Mouse (Mus musculus) forebrain, embryonic 12.5 days (tissue): Measurements from ENCODE around the gene Nell2. TPM values are rescaled to one million over a fixed set of nuclear protein-coding genes. Genes with fewer than 3 reads are reported as not detected.

Experiments used
- ATAC-seq: fragments of 200-750 bp; cut with Nextera tagmentation; 2 replicates; pipeline ENCODE4 v1.8.0; 2017; ENCODE audit warnings: moderate TSS enrichment; ENCODE audit not compliant: low FRiP score
- H3K27ac ChIP-seq: fragments of 300-500 bp; sonication (generic); 2 replicates; pipeline ENCODE4 v1.5.1; 2016; ENCODE audit warnings: mild to moderate bottlenecking
- H3K27me3 ChIP-seq: fragments of 300-500 bp; sonication (generic); 2 replicates; pipeline ENCODE4 v1.6.1; 2016; ENCODE audit warnings: mild to moderate bottlenecking
- H3K36me3 ChIP-seq: fragments of 300-500 bp; sonication (generic); replicated peaks from 2 replicates; pipeline ENCODE4 v1.6.1; 2016; ENCODE audit warnings: mild to moderate bottlenecking
- H3K4me1 ChIP-seq: fragments of 300-500 bp; sonication (generic); 2 replicates; pipeline ENCODE4 v1.6.1; 2016
- H3K4me2 ChIP-seq: fragments of 300-500 bp; sonication (generic); 2 replicates; pipeline ENCODE4 v1.6.1; 2016; ENCODE audit warnings: mild to moderate bottlenecking, moderate library complexity
- H3K4me3 ChIP-seq: fragments of 300-500 bp; sonication (generic); replicated peaks from 2 replicates; pipeline ENCODE4 v1.5.1; 2016; ENCODE audit warnings: mild to moderate bottlenecking
- H3K9ac ChIP-seq: fragments of 300-500 bp; sonication (generic); 2 replicates; pipeline ENCODE4 v1.6.1; 2016; ENCODE audit warnings: mild to moderate bottlenecking
- H3K9me3 ChIP-seq: fragments of 300-500 bp; sonication (generic); 2 replicates; pipeline ENCODE4 v1.6.1; 2016
- WGBS: fragments of 180-500 bp; shearing (Covaris S2); methylation state at CpG from one replicate; pipeline ENCODE4 v1.1.7; 2016; 5-methylcytosine and 5-hydroxymethylcytosine counted together
- polyA plus RNA-seq: library from polyadenylated mRNA; unstranded; fragments of >200 nt; fragmentation: Nextera tagmentation; extraction: Ambion mirVana; gene quantifications from 2 replicates; pipeline ENCODE4 v1.2.1, GENCODE M21; 2016

The Nell2 gene
- polyA plus RNA-seq, 1 experiment from 2014 or later, result 106 TPM

DNA sequence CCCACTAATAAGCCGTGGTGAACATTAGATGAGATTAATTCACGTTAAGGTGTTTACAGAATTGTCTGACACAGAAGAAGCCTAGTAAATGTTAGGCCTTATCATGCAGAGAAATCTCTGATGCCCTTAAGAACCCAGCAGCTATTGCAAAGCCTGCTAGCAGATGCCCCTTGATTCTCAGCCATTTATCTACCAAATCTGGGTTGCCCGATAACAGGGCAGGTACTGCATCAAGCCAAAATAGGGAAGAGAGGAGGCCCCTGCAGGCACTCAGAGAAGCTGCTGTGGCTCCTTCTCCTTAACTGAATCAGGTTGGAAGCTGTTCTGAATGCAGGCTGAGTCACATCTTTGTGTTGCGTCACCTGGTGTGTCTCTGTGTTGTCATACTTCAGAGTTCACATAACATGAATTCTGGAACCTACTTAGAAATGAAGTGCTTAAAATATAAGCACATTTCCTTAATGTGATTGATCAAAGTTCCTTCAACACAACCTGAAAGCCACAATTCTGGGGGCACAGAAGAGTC is 68.3 kb downstream of the Nell2 start:
- Histone ChIP-seq H3K27ac (no peak overlapping the region), H3K4me2 (no peak overlapping the region), H3K27me3 (no peaks in the 10 kb centered on the region), H3K4me3 (no peak overlapping the region), H3K9ac (no peak overlapping the region), H3K36me3 (no peaks in the 10 kb centered on the region), H3K9me3 (no peaks in the 10 kb centered on the region), H3K4me1 (no peaks in the 10 kb centered on the region; the same call in 1 of the 2 replicates)
- no peak for ATAC-seq
- WGBS, result 88% methylated on average over 4 of the region's 4 CpGs

DNA sequence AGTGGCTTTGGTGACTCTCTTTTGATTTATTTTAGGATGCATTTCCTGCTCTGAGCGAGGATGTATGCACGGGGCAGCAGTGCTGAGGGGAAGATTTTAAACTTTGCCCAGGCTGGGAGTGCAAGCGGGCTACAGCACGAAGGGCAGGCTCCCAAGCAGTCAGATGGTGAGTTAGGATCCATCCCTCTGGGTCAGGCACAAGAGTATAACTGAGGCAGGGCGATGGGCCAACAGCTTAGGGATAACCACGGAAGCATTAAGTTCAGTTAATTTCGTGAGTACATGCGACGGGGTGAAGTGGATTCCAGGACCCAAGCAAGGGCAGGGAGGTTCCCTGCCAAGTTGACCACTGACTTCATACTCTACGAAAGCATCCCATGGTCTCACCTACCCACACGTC is 83.8 kb downstream of the Nell2 start:
- Histone ChIP-seq H3K27ac (no peak overlapping the region), H3K9me3 (no peaks in the 10 kb centered on the region), H3K4me2 (no peak overlapping the region), H3K4me3 (no peak overlapping the region), H3K4me1 (no peaks in the 10 kb centered on the region), H3K27me3 (no peaks in the 10 kb centered on the region), H3K9ac (no peak overlapping the region), H3K36me3 (no peaks in the 10 kb centered on the region)
- 85% methylated on average over 11 of the region's 11 CpGs for WGBS
- no peak for ATAC-seq

DNA sequence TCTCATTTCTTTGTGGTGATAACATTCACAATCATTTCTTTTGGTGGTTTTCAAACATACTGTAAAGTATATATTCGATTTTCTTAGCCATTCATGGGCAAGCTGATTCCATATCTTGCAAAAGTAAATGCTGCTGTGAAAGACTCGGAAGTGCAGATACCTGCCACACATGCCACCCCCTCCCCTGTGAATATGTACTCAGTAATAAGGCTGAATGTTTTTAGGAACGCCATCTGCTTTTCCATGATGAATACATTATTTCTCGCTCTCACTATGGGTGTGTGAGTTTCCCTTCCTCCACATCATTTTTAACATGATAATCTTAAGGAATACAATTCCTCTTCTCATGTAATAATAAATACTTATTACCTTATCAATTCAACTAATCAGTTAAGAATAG is 90.6 kb downstream of the Nell2 start:
- Histone ChIP-seq H3K27me3 (no peaks in the 10 kb centered on the region), H3K4me1 (peaks cover 2% of the 10 kb centered on the region), H3K9me3 (no peaks in the 10 kb centered on the region), H3K27ac (no peak overlapping the region), H3K4me3 (no peak overlapping the region), H3K4me2 (no peak overlapping the region), H3K9ac (no peak overlapping the region), H3K36me3 (no peaks in the 10 kb centered on the region)
- no peak for ATAC-seq
- WGBS, result 89% methylated on average over 4 of the region's 4 CpGs

DNA sequence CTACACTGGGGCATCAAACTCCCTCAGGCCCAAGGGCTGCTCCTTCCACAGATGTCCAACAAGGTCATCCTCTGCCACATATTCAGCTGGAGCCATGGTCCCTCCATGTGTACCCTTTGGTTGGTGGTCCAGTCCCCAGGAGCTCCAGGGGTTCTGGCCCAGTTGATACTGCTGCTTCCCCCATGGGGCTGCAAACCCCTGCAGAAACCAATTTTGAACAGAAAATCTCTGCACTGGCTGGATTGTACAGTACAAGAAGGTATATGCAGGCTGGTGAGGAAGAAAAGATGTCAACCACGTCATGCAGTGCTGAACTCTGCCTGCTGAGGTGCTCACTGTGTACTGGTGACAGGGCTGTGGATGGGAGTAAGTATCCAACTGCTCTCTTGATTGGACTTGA is 92.1 kb downstream of the Nell2 start:
- Histone ChIP-seq H3K9ac (no peak overlapping the region), H3K27ac (no peak overlapping the region), H3K4me3 (no peak overlapping the region), H3K4me1 (peaks cover 11% of the 10 kb centered on the region), H3K9me3 (no peaks in the 10 kb centered on the region), H3K27me3 (no peaks in the 10 kb centered on the region), H3K36me3 (no peaks in the 10 kb centered on the region), H3K4me2 (no peak overlapping the region)
- 90% methylated on average over 1 of the region's 1 CpGs for WGBS
- no peak for ATAC-seq

DNA sequence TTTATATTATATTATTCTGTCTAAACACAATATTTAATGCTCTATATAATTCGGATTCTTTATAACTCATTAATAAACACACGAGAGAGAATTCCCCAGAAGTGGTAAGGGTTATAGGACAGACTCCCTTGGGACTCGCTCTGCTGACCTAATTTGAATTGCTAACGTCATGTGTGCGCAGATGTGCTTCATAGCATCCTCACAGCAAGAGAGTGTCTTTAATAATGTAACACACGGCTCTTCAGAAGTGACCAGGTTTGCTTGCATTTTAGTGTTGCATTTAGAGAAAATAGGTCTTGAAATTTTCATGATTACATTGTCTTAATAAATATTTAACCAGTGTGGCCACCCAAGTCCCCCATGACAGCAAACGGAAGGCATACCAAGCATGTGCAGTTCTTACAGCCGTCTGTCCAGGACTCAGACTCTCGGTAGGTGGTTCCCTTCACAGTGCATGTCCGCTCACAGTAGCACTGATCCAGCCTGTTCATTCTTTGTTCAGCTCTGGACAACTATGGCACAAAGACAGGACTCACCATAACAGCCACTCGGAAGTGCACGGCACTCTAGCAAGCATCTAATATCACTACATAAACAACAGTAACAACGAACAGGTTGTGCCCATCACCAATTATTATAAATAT is 97.1 kb downstream of the Nell2 start:
- Histone ChIP-seq H3K27me3 (no peaks in the 10 kb centered on the region), H3K36me3 (no peaks in the 10 kb centered on the region), H3K4me3 (no peak overlapping the region), H3K9me3 (no peaks in the 10 kb centered on the region), H3K27ac (peak overlapping the region; percentile 48), H3K4me2 (no peak overlapping the region), H3K4me1 (peaks cover 27% of the 10 kb centered on the region), H3K9ac (no peak overlapping the region)
- peak; percentile 68; the same call in 1 of the 2 replicates for ATAC-seq
- 58% methylated on average over 13 of the region's 13 CpGs for WGBS

DNA sequence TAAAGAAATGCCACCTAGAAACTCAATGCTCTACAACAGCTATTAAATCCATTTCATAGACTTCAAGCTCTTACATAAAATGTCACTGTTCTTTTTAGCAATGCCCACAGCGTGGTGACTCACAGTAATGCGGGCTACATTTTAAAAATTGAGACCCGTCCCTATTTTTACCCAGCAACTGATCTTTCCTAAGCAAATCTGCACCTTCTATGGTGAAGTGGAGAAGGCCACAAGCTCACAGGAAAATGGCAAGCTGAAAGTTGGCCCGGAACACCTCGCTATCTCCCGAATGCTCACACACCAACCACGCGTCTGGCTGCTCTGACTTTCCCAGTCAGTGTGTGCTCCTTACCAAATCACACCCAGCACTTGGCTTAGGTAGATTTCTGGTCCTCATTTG is 98.4 kb downstream of the Nell2 start:
- Histone ChIP-seq H3K9ac (no peak overlapping the region), H3K9me3 (no peaks in the 10 kb centered on the region), H3K27me3 (no peaks in the 10 kb centered on the region), H3K4me1 (peaks cover 27% of the 10 kb centered on the region), H3K4me3 (no peak overlapping the region), H3K36me3 (no peaks in the 10 kb centered on the region), H3K4me2 (no peak overlapping the region), H3K27ac (no peak overlapping the region)
- ATAC-seq, result no peak
- 96% methylated on average over 8 of the region's 8 CpGs for WGBS

DNA sequence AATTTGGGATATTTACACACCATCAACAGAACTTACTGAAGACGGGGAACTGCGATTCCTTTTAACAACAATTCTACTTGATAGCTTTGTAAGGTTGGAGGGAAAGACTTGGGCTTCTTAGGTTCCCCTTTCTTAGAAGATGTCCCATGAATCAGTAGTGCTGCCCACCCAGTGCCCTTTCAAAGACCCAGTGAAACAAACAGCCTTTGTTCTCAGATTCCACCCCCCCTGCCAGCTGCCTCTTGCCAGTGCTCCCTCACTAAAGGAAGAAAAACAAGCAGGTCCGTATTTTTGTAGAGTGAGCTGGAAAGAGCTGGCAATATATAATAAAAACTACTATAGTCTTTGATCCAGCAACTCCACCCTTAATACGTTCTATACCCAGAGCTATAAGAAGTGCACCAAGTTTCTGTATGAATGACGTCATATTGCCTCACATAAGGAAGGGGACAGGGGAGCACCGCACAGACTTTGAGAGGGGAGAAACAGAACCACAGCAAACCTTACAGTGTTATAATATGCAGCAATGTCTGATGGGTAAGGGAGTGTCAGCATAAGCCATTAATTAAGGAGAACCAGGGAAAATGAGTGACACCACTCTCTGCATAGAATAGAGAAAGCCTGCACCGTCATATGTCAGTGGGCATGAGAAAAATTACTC is 100.2 kb downstream of the Nell2 start:
- peak; percentile 68 for ATAC-seq
- H3K9me3 ChIP-seq, result no peaks in the 10 kb centered on the region
- no peaks in the 10 kb centered on the region for H3K27me3 ChIP-seq
- H3K9ac ChIP-seq, result no peak overlapping the region
- H3K27ac ChIP-seq, result peak overlapping the region; percentile 79
- H3K4me2 ChIP-seq, result no peak overlapping the region
- WGBS, result 19% methylated on average over 7 of the region's 7 CpGs
- no peaks in the 10 kb centered on the region for H3K36me3 ChIP-seq
- peaks cover 33% of the 10 kb centered on the region for H3K4me1 ChIP-seq
- H3K4me3 ChIP-seq, result no peak overlapping the region

DNA sequence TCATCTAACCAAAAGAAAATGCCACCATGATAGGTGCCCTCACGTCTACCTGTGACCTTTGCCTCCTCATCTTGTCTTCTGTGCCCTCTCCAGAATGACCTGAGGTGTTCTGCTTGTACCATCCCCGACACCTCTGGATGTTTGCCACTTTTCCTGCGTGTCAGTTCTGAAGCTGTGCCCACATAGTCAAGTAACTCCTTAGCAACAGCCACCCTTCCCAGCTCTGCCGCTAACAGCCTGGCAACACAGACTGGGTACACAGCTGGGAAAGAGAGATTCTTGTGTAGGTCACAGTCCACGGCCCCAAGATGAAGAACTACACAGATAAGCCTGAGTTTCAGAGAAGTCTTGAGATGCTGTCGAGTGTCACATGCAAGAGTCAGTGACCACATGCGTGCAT is 103.3 kb downstream of the Nell2 start:
- Histone ChIP-seq H3K4me1 (peaks cover 33% of the 10 kb centered on the region), H3K9ac (no peak overlapping the region), H3K4me2 (no peak overlapping the region), H3K27ac (no peak overlapping the region), H3K36me3 (peaks cover 6% of the 10 kb centered on the region; the same call in 1 of the 2 replicates), H3K4me3 (no peak overlapping the region), H3K27me3 (peaks cover 5% of the 10 kb centered on the region; the same call in 1 of the 2 replicates), H3K9me3 (no peaks in the 10 kb centered on the region)
- ATAC-seq, result no peak
- WGBS, result 89% methylated on average over 7 of the region's 7 CpGs

DNA sequence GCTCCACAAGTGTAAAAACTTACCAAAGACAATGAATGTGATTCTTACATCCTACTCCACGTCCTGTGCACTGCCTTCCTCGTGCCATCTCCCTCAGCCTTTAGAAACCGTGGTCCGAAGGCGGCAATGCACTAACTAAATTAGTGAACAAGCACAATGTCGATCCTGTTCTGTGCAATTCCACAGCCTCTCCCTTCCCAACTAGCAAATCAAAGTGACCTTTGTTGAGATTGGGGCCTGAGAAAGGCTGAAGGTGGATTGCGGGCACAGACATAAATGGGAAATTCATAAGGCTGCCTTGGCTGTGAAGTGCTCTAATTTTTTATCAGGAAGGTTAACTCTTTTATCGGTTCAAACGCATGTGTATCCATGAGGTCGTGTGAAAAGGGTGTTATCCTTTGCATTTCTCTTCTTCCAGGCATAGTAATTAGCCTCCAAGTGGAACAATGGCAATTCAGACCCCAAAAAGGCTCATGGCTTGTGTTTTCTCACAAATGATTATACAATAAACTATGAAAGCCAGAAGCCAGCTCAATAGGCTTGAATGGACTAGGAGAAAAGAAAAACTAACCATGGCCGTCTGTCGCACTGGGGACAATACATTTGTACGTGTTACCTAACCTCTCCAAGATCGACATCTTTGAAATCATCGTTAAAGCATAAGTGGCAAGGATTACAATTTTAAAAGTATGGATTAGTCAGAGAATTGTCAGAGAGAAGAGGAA is 106.0 kb downstream of the Nell2 start:
- peak; percentile 59 for ATAC-seq
- WGBS, result 23% methylated on average over 15 of the region's 15 CpGs
- no peaks in the 10 kb centered on the region for H3K9me3 ChIP-seq
- H3K4me1 ChIP-seq, result peaks cover 25% of the 10 kb centered on the region; the same call in 1 of the 2 replicates
- no peak overlapping the region for H3K4me2 ChIP-seq
- no peak overlapping the region for H3K9ac ChIP-seq
- peaks cover 9% of the 10 kb centered on the region; the same call in 1 of the 2 replicates for H3K36me3 ChIP-seq
- no peak overlapping the region for H3K27ac ChIP-seq
- H3K4me3 ChIP-seq, result no peak overlapping the region
- H3K27me3 ChIP-seq, result peaks cover 5% of the 10 kb centered on the region; the same call in 1 of the 2 replicates

DNA sequence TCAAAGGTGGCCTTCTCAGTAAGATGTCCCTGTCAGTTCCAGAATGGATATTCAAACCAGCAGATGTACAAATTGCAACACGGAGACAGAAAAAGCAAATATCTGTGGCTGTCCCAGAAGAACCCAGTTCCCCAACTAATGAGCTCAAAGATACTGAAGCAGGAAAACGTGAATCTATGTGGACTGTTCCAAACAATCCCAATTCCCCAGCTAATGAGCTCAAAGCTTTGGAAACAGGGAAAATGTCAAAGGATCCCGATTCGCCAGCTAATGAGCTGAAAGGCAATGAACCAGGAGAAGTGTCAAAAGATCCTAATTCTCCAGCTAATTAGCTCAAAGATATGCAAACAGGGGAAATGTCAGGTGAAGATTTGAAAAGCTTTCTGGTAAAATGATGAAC is 109.7 kb downstream of the Nell2 start:
- no peak overlapping the region for H3K9ac ChIP-seq
- H3K4me3 ChIP-seq, result no peak overlapping the region
- ATAC-seq, result peak; percentile 51; the same call in 1 of the 2 replicates
- no peak overlapping the region for H3K4me2 ChIP-seq
- peaks cover 5% of the 10 kb centered on the region; the same call in 1 of the 2 replicates for H3K27me3 ChIP-seq
- peaks cover 22% of the 10 kb centered on the region; the same call in 1 of the 2 replicates for H3K4me1 ChIP-seq
- no peaks in the 10 kb centered on the region for H3K9me3 ChIP-seq
- H3K27ac ChIP-seq, result 0 out of 2 replicates have a peak overlapping the region, but pooled peaks have one; percentile 11
- peaks cover 13% of the 10 kb centered on the region; the same call in 1 of the 2 replicates for H3K36me3 ChIP-seq
- 30% methylated on average over 4 of the region's 4 CpGs for WGBS

DNA sequence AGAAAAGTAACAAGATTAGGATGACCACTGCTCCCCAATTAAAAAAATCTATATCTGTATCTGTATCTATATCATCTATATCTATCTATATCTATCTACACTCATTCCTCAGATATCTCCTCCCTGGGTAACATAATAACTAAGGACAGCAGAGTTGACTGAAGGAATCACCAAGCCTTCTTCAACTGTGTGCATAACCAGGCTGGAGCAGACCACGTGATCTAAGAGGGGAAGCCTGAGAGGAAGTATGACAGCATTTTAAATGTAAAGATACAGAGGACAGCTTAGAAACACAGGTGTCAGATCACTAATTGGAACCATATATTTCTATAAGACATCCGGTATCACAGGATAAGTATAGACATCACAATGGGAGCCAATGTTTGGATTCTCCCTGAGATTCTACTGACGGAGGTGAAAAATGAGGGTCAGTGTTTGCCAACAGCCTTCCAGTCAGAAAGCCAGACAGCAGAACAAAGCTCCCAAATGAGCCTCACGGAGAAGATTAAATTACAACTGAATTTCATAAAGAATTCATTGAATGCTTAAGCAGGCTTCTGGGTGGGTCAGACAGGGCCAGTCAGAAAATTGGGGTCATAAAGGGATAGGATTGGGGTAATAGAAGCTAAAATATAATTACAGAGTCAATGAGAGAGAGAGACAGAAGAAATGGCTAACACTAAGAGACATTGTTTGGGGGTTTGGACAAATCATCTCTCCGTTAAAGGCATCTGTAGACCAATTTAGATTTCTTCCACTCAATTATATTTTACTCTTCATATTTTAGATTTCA is 116.2 kb downstream of the Nell2 start:
- H3K9me3 ChIP-seq, result no peaks in the 10 kb centered on the region
- H3K27ac ChIP-seq, result no peak overlapping the region
- H3K4me1 ChIP-seq, result 0 out of 2 replicates have a peak, but pooled peaks cover 5% of the 10 kb centered on the region
- 62% methylated on average over 5 of the region's 5 CpGs for WGBS
- H3K9ac ChIP-seq, result no peak overlapping the region
- no peaks in the 10 kb centered on the region for H3K27me3 ChIP-seq
- H3K4me3 ChIP-seq, result no peak overlapping the region
- no peak overlapping the region for H3K4me2 ChIP-seq
- peaks cover 1% of the 10 kb centered on the region; the same call in 1 of the 2 replicates for H3K36me3 ChIP-seq
- ATAC-seq, result no peak
